Mouse (Mus musculus): ENCODE results near the gene Rora.

Gene Rora

DNA sequence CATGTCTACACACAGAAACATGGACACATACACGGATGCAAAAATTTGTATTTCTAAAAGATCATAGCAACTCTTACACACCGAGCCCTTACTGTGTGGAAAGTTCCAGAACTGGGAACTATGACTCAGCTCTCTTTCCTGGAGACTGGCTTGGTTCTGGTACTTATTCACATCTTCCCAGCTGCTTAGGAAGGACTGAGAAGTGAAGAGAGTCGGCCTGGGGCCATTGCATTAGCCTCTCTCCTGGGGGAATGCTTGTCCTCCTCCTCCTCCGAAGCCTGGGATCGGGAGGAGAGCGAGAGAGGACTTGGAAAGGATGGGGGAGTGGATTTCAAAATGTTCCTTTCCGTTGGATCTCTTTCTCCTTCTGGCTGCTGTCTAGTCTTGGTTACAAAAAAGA lies 511.1 kb downstream of the Rora start:
- DNase-seq: no peak

DNA sequence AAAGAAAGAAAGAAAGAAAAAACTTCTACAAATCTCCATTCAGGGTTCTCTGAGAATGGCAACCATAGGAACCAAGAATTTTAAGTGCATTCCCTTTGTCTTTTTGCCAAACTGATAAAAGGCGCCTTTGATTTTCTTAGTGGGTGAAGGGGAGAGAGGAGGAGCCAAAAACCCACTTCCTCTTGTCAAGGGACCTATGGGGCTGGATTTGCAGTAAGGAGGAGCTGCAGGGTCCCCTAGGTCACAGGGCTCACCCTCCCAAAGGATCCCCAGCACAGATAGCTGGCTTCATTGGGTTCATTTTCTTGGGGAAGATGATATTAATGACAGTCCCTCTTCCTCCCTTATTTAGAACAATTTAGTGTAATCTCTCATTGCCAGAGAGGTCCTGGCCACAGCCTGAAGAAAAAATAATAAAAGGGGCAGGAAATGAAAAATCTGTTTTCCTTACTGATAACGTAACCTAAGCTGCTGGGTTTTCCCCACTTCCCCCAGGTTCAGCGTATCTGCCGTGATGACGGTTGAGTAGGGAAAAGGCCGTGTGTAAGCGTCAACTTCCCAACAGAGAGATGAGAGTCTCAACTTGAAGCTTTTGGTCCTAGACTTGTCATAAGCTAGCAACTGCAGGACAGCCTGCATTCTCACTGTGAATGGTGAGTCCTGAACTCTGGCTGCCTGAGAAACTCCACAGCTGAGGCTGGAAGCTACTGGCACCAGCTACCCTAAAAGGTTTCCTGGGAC lies 511.7 kb downstream of the Rora start:
- no peak for DNase-seq

DNA sequence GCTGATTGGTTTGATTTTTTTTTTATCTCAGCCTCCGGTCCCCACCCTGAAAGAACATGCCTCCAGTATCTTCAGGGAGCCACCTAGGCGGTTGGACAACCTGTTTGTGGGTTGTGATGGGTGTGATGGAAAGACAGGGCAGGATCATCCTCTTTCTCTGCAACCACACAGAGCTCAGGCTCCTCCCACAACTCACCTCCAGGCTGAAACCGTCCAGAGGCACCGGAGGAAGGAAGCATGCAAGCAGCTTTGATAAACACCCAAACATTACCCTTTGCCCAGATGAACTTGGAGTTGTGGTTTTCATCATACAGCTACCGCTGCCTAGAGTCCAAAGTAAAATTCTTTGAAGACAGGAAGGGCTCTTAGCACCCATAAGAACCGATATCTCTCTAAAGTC lies 520.5 kb downstream of the Rora start:
- no peak for DNase-seq

DNA sequence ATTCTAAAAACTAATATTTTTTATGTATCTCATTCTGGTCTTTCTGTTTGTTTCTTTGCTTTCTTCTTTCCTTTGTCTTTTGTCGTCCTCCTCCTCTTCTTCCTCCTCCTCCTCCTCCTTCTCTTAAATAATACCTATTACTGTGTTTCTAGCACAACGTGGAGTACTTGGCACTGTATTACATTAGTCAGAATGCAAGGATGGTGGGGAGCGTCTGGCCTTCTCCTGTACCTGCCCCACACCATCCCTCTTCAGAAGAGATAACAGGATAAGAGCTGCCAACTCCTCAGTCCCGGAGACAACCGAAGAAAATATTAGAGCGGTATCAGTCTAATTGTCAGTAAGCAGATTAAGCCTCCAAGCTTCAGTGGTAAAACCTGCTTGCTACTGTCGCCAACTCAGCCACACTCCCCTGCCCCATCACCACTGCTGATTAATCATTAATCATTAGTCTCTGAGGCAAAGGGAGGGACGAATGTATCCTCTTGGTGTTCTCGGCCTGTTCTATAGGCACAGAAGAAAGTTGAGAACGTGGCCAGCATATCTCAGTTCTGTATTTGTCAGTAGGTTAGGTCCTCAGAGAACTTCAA lies 521.0 kb downstream of the Rora start:
- DNase-seq: no peak

DNA sequence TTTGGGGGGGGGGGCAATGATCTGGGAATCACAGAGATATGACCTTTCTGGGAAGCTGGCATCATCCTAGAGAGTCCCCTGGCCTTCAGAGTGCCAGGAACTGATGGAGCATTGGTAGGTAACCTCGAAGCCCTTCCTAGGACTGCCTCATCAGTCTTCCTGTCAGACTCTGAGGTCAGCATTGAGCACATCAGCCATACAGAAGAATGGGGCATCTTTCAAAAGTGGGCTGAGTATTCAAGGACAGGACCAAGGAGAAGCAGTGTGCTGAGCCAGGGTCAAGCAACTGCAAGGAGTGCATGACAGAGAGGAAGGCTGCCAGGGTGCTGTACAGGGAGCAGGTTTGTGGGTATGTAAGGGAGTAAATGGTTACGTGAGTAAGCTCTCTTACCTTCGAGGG lies 523.4 kb downstream of the Rora start:
- no peak for DNase-seq

DNA sequence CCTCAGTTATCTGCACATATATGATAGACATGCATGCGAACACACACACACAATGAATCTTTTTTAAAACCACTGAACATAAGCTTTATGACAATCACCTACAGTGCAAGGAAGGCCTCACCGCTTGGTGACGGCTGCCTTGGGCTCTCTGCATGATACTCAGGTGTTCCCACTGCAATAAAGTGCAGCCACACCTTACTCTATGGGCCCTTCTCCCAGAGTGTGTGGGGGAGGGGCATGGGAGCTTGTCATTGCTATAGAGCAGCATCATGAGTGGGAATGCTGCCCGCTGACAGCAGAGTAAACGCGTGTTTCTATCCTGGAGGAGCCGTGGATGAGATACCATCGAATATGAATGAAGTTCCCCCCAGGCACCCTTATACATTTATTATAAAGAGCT lies 525.6 kb downstream of the Rora start:
- DNase-seq: no peak

DNA sequence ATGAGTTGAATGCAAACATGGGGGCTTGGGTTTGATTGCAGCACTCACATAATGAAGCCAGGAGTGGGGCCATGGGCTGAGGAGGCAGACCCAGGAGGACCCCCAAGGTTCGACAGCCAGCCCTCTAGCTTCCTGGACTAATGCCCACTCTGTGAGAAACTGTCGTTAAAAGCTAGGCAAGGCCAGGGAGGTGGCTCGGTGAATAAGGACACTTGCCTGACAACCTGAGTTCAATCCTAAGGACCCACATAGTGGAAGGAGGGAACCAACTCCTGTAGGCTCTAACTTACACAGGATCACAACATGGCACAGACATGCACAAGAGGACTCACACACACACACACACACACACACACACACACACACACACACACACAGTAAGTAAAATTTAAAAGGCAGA lies 527.4 kb downstream of the Rora start:
- no peak for DNase-seq

DNA sequence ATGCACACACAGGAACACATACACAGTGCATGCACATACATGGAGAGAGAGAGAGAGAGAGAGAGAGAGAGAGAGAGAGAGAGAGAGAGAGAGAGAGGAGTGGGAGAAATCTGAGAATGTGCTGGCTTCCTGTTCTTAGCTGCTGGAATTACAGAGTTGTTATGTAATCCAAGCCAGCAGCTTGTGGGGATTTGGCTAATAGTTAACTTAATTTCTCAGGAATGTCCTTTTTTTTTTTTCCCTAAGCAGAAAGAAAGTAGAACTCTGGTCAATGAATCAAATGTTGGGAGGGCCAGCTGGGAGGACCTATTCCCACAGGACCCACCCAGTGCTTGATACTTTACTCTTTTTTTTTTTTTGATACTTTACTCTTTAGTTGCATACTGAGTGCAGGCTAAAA lies 527.8 kb downstream of the Rora start:
- no peak for DNase-seq

DNA sequence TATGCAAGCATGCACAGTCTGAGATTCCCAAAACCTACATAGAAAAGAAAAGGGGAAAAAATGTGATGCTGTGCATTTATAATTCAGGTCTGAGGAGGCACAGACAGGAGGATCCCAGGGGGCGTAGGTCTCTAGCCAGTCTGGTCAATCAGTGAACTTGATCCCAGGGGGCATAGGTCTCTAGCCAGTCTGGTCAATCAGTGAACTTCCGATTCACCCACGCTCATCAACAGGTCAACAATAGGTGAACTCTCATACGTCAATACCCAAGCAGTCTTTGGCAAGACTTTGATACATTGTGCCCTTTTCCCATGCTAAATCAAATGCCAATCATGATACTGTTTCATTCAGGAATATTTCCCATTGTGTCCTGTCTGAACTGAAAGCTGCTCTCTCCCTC lies 530.3 kb downstream of the Rora start:
- DNase-seq: no peak

DNA sequence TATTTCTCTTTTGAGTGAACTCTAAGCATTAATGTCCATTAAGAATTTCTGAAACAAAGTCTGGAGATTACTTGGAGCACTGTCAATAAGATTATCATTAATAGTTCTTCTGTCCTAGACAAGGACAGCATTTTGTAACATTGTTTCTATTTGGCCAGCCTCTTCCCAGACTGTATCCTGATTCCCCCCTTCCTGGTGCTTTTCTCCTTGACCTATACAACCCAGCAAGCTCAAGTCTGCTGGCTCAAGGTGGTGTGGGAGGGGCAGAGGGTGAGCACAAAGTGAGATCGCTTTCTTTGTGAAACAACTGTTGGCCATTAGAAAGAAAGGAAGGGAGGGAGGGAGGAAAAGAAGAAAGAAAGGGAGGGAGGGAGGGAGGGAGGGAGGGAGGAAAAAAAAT lies 537.1 kb downstream of the Rora start:
- no peak for DNase-seq

DNA sequence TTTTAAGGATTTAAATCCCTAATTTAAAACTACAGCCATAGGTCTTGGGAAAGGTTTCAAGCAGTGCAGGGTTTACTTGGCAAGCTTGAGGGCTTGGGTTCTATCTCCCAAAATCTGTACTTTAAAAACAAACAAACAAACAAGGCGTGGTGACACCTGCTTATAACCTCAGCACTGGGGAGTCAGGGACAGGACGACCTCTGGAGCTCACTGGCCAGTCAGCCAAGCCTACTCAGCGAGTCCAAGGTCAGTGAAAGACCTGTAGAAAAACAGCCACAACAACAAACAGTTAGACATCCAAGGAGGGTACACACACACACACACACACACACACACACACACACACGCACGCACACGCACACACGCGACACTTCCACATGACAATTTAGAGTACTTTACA lies 538.9 kb downstream of the Rora start:
- DNase-seq: no peak

DNA sequence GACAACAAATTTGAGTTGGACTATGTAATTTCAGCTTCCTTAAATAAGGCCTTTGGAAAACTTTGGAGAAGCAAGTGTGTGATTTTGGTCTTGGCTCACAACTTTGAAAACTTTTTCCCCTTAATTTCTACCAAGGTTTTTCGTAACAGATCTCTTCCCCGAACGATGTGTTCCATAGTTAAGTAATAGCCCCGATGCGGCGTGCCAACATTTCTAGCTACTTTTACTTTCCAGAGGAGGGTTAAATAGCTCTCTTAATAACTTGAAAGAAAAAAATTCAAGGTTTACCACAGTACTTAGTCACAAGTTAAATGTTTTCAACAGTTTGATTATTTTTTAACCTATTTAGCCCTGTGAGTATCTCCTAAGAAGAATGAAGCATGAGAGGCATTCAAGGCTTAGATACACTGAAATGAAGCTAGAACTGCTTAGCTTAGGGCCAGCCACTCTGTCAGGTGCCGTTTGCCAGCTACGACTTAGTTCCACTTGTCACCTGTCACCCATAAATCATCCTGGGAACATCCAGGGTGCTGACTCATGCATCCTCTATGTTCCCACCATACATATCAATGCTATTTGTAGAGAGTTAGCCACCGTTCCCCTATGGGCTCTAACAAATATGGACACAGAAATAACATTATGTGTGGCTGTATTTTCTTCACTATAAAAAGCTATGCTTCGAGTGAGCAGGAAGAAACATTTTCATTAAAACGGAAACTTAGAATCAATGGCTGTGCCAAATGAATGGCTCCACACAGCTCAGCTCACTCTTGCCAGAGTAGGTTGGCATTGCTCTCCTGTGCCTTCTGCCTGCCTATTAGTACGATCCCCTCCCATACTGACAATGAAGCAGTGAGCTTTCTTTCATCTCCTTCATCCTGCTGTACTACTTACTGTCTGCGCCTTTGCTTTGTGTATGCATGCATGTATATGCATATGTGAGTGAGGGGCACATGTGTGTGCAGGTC lies 541.3 kb downstream of the Rora start:
- no peak for DNase-seq

DNA sequence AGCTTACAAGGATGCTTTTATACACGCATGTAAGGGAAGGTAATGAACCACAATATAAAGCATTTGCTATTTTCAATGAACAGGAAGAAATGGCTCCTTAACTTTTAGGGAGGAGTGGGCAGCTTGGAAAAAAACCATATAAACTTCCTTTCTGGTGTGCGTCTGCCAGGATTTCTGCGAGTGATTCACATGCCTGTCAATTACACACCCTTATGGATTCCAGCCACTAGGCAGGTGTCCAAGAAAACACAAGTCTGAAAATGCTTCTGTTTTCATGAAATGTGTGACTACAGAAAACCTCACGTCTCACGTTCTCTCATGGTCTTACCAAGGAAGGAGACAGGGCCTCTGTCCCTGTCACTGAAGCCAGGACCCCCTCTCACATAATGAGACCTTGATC lies 560.2 kb downstream of the Rora start:
- DNase-seq: no peak

DNA sequence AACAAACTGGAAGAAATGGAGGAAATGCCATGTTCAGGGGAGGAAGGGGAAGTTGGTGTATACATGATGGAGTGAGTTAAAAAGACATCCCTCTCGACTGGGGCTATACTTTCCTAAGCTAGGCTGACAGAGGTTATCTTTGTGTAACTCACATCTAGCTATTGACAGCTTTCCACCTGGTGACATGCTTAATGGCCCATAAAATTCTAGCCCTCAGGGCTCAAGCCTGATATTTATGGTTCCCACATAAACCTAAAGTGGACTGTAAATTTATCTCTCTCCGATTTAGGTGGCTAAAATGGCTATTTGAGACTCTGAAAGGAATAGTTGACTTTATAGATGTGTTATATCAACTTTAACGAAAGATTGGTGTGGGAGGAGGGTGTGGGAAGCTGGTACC lies 571.3 kb downstream of the Rora start:
- DNase-seq: no peak

DNA sequence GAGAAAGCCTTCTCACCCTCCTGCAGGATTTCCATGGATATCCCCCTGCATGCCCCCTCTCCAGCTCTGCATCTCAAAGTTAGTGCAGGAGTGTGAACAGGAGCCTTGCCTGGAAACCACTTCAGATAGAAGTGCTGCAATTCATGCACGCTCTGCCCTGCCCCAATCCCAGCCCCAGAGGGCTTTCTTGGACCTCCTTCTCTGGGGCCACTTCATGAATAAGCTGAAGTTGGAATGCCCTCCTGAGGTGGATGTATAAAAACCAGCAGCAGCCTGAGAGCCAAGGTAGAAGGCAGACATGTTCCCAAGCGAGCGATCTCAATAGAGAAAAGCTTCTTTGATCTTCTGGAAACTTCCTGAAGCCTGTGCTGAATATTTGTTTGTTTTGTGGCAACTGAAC lies 572.8 kb downstream of the Rora start:
- DNase-seq: no peak

DNA sequence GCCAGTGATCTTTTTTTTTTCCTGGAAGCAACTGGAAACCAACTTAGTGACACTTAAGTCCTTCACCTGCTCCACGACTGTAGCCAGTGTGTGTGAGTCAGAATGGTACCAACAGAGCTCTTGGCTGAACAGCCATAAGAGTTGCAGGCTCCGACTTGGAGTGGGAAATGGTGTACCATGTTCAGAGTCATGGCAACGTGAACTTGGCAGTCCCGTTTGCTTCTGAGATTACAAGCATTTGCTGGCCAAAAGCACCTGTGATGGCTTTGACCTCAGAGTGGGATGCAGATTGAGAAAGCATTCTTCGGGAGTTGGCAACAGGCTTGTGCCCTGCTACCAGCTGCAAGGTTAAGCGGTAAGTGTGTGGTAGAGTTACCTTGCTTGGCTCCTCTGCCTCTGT lies 574.2 kb downstream of the Rora start:
- no peak for DNase-seq

DNA sequence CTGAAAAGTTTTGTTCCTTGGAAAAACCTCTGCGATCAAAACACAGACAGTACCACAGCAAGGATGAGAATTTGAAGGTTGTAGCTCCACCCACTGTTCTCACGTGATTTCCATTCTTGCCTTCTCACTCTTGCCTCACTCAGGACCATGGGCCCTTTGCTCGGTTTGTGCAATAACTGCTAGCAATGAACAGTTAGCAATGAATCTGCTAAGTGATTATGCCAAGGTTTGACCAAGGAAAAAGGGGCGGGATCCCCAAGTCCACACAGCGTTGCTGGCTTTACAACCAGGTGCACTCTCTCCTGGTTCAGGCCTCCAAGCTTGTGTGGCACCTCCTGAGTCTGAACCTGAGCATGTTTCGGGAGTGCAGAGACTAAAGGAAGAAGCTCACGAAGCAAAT lies 576.3 kb downstream of the Rora start:
- no peak for DNase-seq

DNA sequence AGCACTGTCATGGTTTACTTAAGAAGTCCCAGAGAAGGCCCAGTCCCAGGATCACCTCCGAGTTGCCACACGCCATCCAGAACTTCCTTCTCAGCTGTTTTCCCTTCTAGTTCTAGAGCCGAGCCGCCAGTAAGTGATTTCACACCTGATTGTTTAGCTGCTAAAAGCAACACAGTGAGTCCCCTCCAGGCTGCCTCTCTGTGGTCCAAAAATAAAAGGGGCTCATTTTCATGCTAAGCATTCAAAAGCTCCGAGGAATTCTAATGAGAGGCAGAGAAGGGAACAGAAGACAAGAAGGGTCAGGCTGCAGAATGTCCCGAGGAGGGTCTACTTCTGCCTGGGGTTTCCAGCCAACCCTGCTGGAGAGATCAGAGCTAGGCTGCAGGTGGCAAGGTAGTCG lies 580.9 kb downstream of the Rora start:
- DNase-seq: no peak

DNA sequence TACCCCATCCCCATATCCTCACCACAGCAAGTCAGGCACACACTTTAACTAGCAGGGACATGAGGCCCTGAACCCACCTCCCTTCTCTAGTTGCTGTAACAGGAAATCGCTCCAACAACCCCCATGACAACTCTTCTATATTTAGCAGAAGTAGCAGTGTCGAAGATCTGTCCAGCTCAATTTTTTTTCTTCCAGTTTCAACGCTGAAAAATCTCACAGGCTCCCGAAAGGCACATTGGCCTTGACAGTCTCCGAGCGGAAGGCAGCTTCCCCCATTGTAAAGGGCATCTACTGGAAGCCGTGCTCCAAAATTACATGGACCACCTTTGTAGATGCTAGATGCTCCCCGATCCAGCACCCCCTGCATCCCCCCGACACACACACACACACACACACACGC lies 583.7 kb downstream of the Rora start:
- no peak for DNase-seq

DNA sequence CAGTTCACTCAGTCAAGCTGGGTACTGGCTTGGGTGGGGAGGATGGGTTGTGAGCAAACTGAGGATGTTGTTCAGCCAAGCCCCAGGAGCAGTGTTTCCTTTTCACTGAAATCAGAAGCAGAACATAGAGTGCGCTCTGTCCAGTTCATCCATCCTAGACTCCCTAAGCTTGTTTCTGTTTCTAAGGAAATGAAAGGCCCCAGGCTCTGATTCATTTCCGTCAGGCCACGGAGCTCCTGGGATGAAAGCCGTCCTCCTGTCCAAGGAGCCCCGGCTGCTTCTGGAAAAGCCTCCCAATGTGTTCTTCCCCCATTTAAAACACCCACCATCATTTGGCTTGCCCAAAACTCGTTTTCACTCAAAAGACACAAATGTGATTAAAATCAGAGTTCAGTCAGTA lies 589.0 kb downstream of the Rora start:
- no peak for DNase-seq

DNA sequence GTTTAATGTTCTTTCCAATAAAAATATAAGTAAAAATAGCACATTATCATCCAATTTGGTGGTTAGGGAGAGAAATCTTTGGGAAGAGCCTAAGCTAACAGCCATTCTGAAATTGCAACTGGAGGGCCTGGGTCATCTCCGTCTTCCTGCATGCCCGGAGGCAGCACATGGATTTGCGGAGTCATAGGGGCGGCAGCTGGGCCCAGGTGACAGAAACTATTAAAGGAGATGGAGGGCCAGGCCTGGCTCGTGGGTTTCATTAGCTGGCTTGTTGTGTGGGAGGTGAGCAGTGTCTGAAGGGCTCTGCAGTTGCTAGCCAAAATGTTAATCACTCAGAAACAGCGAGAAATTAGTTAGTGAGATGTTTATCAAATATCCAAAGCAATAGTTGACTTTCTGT lies 590.0 kb downstream of the Rora start:
- no peak for DNase-seq

DNA sequence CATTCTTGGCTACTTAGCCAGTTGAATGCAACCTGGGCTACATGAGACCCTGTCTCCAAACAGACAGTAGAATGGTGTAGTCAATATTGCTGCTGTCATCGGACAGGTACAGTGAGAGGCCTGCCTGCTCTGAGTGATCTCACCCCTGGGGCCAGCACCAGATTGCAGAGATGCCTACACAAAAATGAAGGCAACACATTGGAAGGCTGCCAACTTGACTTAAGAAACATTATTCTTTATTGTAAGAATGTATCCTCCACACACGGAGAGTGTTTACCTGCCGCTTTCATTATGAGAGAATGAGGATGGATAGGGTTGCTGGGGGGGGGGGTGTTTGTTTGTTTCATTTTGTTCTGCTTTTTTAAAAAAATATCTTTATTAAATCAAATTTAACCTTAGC lies 592.6 kb downstream of the Rora start:
- DNase-seq: no peak

DNA sequence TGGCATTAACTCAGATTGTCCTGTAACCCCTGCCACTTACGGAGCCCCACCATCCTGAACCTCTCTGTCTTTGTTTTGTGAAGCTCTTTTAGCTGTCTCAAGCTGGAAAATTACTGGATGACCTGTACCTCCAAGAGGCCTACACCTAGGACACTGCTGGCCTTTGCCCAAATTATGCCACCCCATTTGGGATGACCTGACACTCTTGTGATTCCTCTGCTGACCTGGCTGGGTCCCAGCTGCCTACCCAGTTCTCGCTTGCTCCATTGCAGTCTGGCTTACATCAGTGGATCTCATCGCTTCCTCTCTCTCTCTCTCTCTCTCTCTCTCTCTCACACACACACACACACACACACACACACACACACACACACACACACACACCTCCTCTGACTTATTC lies 596.0 kb downstream of the Rora start:
- peak; percentile 47 for DNase-seq

DNA sequence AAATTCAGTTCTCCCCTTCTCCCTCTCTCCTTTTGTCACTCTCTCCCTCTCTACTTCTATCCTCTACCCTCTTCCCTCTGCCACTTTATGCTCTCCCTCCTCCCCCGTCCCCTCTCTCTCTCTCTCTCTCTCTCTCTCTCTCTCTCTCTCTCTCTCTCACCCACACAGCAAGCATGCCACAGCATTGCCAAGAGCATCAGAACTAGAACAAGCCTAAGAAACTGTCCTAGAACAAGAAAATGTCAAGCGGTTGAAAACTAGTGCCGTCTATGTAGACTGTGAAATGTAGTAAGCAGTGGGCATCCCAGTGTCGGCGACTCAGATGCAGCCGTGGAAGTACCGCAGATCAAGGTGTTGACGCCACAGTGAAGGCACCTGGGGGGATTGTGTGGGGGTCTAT lies 596.7 kb downstream of the Rora start:
- no peak for DNase-seq

Measured in cerebellum, adult 11 months (tissue).